Mouse (Mus musculus) fibroblast of lung, adult 2 months (primary cell): ENCODE measurements around the gene Svs3a.
"Not testable (repeated sequence)": the region's sequence is repeated elsewhere in the genome, so short reads cannot be mapped to it uniquely, and the experiment has no call there.

Source experiments
- DNase-seq: peaks from one replicate; pipeline ENCODE4 v3.0.0-alpha.2; 2011; ENCODE audit warnings: low read depth

Gene Svs3a

DNA sequence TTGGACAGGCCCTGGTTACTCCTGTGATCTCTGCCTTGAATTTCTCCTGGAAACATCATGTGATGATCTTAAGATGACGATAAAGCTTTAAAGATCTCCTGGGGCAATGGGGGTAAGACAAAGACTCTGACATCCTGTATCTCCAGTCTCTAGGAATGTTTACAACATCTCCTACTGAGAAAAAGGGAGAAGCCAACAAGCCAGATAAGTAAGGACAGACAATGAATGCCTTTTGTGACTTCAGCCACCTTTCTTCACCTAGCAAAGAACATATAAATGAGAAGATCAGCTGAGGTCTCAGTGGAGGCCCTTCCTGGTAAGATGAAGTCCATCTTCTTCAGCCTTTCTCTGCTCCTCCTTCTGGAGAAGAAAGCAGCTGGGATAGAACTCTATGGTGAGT lies at the start of gene Svs3a:
Gene Svs3a (plus strand): TSS at position 301 of the 400 bp plus-strand sequence.
- DNase-seq = not testable (repeated sequence)

DNA sequence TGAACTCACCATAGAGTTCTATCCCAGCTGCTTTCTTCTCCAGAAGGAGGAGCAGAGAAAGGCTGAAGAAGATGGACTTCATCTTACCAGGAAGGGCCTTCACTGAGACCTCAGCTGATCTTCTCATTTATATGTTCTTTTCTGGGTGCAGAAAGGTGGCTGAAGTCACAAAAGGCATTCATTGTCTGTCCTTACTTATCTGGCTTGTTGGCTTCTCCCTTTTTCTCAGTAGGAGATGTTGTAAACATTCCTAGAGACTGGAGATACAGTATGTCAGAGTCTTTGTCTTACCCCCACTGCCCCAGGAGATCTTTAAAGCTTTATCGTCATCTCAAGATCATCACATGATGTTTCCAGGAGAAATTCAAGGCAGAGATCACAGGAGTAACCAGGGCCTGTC lies 32.5 kb upstream of the Svs3a start, which contains the start of gene Svs3b:
Gene Svs3b (minus strand): TSS at position 101 of the 400 bp plus-strand sequence.
- DNase-seq = not testable (repeated sequence)

DNA sequence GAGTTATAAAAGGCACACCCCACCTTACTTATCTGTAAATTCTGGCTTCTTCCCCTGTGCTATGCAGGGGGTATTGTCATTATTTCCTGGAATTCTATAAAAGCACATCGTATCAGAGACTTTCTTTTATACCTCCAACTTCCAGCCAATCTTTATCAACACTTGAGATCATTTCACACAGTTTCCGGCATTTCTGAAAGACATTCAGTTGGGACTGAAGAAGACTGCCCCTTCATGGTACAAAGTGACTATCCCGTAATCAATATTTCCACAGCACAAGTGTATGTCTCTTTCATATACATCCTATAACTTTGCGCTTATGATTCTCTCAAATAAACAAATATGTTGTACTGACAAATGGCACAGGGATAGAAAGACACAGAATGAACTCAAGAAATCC lies 10.7 kb upstream of the Svs3a start, which contains the start of gene Svs4:
Gene Svs4 (minus strand): TSS at position 101 of the 400 bp plus-strand sequence.
- no peak for DNase-seq

DNA sequence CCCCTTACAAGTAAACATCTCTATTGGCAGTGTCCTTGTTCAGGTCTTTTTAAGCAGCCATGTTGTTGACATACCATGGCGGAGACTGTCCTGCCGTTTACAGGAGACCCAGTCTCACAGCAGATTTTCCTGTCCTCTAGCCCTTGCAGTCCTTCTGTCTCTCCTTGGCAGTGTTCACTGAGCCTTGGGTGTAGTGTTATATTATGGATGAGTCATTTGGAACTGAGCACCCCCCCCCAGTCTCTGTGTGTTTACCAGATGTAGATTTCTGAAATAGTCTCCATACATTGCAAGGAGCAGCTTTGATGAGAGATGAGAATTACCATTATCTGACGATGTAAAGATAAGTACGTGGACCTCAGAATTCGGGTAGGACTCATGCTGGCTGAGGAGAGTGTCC lies 23.5 kb downstream of the Svs3a start:
- DNase-seq = no peak

DNA sequence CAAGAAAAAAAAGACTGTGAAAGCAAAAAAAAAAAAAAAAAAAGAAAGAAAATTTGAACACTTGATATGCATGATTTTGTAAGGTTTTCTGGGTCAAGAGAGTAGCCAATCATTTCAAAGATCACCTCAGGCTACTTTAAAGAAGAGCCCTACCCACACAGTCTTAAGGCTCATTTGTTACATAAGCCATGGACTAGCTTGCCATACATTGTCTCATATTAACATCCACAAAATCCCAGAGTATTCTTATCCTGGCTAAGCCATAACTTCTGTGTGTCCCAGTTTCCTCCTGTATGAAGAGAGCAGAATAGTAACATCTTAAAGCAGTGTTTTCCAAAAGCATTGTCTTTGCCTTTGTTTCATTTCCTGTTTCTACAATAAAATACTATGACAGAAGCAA lies 26.4 kb downstream of the Svs3a start:
- DNase-seq = not testable (repeated sequence)

DNA sequence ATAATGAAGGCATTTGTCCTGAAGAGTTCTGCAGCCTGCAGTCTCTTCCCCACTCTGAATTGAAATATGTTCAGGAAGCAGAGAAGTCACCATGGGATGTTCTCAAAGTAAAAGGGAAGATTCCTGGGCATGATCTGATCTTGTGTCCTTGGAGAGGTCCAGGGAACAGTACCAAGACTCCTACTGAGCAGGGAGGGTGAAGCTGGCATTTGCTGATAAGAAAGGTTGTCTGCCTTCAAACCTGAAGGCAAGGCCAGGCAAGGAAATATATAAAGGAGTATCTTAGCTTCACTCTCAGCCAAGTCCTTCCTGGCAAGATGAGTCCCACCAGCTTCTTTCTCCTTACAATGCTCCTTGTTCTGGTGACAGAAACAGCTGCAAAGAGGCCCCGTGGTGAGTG lies 27.4 kb downstream of the Svs3a start, which contains the start of gene Svs6:
Gene Svs6 (plus strand): TSS at position 301 of the 400 bp plus-strand sequence.
- DNase-seq = not testable (repeated sequence)

DNA sequence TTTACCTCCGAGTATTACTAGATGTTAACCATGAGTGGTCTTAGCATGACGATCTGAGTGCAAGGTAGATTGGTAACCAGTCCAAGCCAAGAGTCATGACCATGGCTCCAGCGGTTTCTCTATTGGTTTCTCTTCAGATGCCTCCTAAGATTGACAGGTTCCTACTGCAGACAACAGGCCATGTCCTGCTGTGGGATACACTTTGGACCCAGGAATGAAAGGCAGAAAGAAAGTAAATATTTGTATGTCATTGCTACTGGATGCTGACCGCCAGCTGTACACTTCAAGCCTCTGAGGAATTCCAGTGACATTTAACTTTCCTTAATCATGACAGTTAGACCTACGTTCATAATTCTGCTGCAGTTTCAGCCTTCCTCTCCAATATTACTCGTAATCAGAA lies 31.9 kb downstream of the Svs3a start:
- no peak for DNase-seq

DNA sequence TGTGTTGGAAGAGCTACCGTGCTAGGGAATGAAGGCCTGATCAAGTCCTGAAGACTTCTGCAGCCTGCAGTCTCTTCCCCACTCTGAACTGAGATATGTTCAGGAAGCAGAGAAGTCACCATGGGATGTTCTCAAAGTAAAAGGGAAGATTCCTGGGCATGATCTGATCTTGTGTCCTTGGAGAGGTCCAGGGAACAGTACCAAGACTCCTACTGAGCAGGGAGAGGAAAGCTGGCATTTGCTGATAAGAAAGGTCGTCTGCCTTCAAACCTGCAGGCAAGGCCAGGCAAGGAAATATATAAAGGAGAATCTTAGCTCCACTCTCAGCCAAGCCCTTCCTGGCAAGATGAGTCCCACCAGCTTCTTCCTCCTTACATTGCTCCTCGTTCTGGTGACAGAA lies 43.4 kb downstream of the Svs3a start, which contains the start of gene Svs5:
Gene Svs5 (plus strand): TSS at position 301 of the 400 bp plus-strand sequence.
- not testable (repeated sequence) for DNase-seq
